9 mouse cellular contexts compared by ENCODE assay signal in the genomic region with DNA sequence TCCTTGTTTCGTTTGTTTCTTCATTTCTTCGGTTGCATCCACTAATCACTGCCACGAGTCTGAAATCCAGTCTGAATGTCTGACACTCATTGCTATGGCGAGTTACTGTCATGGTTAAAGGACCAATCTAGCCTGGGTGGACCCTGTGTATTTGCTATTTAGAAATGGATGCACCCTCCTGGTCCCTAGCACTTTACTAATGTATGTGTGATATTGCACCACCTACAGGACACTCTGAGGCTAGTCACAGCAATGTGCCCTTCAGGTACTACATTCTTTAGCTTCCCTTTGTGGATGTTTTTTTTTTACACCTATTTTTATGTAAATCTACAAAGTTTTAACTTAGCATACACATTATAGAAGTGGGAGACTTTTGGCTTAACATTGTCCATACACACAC.
A peak's percentile ranks its signal among the peaks of the same experiment; 100 is the strongest.
DNase-seq lines count a peak whose midpoint lies in the region; ATAC-seq lines count a peak whose summit lies in the region.
"Had no signal": no experiment of that assay in that cellular context is flagged by ENCODE, and none has a peak within 500 bp of the region (broad histone marks: within the 10 kb centered on the region; RNA-seq: fewer than 3 reads in every experiment).

No protein-coding gene starts in this region.

- peak; percentile 5 for DNase-seq in cerebellum, adult 9-10 months
- DNase-seq in cerebellum, adult 18-20 months, result no peak
- no peak for DNase-seq in liver, embryonic 11.5 days (ENCODE audit: low spot score)
- no peak for DNase-seq in liver
- DNase-seq in kidney, adult 18-20 months, result peak; percentile 7
- DNase-seq in lung, postnatal 36 days, result peak; percentile 57
- no peak for DNase-seq in right cerebral cortex, postnatal 4 days
- DNase-seq in cerebellum, postnatal 25 days, result no peak

- no peak overlapping the region for H3K9ac ChIP-seq in liver, embryonic 11.5 days (ENCODE audit: low read depth, low read length)
- H3K9ac ChIP-seq: limb, embryonic 13.5 days had no signal

- H3K36me3 ChIP-seq in liver, embryonic 11.5 days (ENCODE audit: control insufficient read depth, insufficient read depth, low read length), result no peaks in the 10 kb centered on the region
- H3K36me3 ChIP-seq: limb, embryonic 13.5 days had no signal

- WGBS in liver, embryonic 11.5 days, result 65% methylated on average over 4 of the region's 4 CpGs

- no peak overlapping the region for H3K27ac ChIP-seq in liver, embryonic 11.5 days (ENCODE audit: low read depth, low read length)
- H3K27ac ChIP-seq: limb, embryonic 13.5 days had no signal

- ATAC-seq in liver, embryonic 11.5 days (replicated peaks; ENCODE audit: low FRiP score), result 0 out of 2 replicates have a peak, but pooled peaks have one; percentile 29

- H3K4me1 ChIP-seq in liver, embryonic 11.5 days (replicated peaks; ENCODE audit: control insufficient read depth, insufficient read depth, low read length), result no peaks in the 10 kb centered on the region
- H3K4me1 ChIP-seq: limb, embryonic 13.5 days had no signal

- H3K4me3 ChIP-seq in liver, embryonic 11.5 days (ENCODE audit: low read depth, low read length), result no peak overlapping the region
- H3K4me3 ChIP-seq: limb, embryonic 13.5 days had no signal

- H3K9me3 ChIP-seq in liver, embryonic 11.5 days (ENCODE audit: control insufficient read depth, low read length), result no peaks in the 10 kb centered on the region
- H3K9me3 ChIP-seq: limb, embryonic 13.5 days had no signal

- no peaks in the 10 kb centered on the region for H3K27me3 ChIP-seq in liver, embryonic 11.5 days (replicated peaks; ENCODE audit: control insufficient read depth, insufficient read depth, low read length)
- H3K27me3 ChIP-seq: limb, embryonic 13.5 days had no signal

- no peak overlapping the region for H3K4me2 ChIP-seq in liver, embryonic 11.5 days
- H3K4me2 ChIP-seq: limb, embryonic 13.5 days had no signal

Comparison
In these comparisons a context has a peak if more than half of its experiments do, and no peak if none do; other contexts are left out.
1. DNase-seq: peak in cerebellum, adult 9-10 months (single experiment), kidney, adult 18-20 months (single experiment) and lung, postnatal 36 days (single experiment); none in cerebellum, adult 18-20 months (0 of 2), liver, embryonic 11.5 days (single experiment), liver (single experiment), right cerebral cortex, postnatal 4 days (single experiment) and cerebellum, postnatal 25 days (0 of 2).